Mouse (Mus musculus) left cerebral cortex, postnatal 25 days (tissue): Measurements from ENCODE around the gene Rpl3. TPM values are rescaled to one million over a fixed set of nuclear protein-coding genes. Genes with fewer than 3 reads are reported as not detected.

Experiments used
- microRNA-seq, 2 experiments: library from miRNA; unstranded; fragments of <30 nt; microRNA quantifications; one replicate each; pipeline ENCODE4 v1.2.0; 2022
- total RNA-seq, 2 experiments: library from RNA; stranded (reverse); gene quantifications; 2 replicates each; pipeline ENCODE4 v1.2.3; 2021

Rpl3 gene
- total RNA-seq, 2 experiments from 2014 or later: 457 to 461 TPM

Small RNA genes within 50 kb of the gene (microRNA-seq; reads per million reads assigned to microRNA genes)
- gene Snord43: 62.5 to 144 reads per million in 2 experiments

Other genes with a start within 250 kb of the Rpl3 start
- 1 to 10 TPM; 3.7 to 4.0 TPM for gene Apobec3, start 200.2 kb downstream of the Rpl3 start, total RNA-seq
- gene Cbx7, start 120.7 kb downstream of the Rpl3 start, total RNA-seq: 10 to 100 TPM; 27.1 to 29.5 TPM
- 10 to 100 TPM; 34.0 to 36.7 TPM for gene Pdgfb, start 76.9 kb downstream of the Rpl3 start, total RNA-seq
- gene Syngr1, start 534 bp downstream of the Rpl3 start, total RNA-seq: 100 to 1,000 TPM; 463 to 509 TPM
- 10 to 100 TPM; 22.3 to 28.6 TPM for gene Tab1, start 41.3 kb upstream of the Rpl3 start, total RNA-seq
- gene Mgat3, start 81.9 kb upstream of the Rpl3 start, total RNA-seq: 100 to 1,000 TPM; 119 to 121 TPM
- 10 to 100 TPM; 32.4 to 35.5 TPM for gene Mief1, start 142.2 kb upstream of the Rpl3 start, total RNA-seq
- gene AC140267.1, start 144.0 kb upstream of the Rpl3 start, total RNA-seq: 1 to 10 TPM; 8.8 to 10.0 TPM
- 100 to 1,000 TPM; 104 to 111 TPM for gene Atf4, start 163.3 kb upstream of the Rpl3 start, total RNA-seq
- gene Rps19bp1, start 172.4 kb upstream of the Rpl3 start, total RNA-seq: 10 to 100 TPM; 38.8 to 41.4 TPM
- gene Cacna1i, start 195.4 kb upstream of the Rpl3 start, total RNA-seq: 10 to 100 TPM; 77.1 to 79.3 TPM